Mouse (Mus musculus): Measurements from ENCODE around the gene Ifnk.

Ifnk gene

GRCm38 (mm10) chr4:35151756-35152155 is at the start of gene Ifnk:
Gene Ifnk (plus strand): TSS chr4:35152056.
- ATAC-seq (ENCODE audit: insufficient number of reproducible peaks, low FRiP score, low TSS enrichment): no peak

- no peak for ATAC-seq (ENCODE audit: insufficient number of reproducible peaks, low FRiP score, low TSS enrichment)
Observed at GRCm38 (mm10) chr4:35105115-35105773, 46.6 kb upstream of the Ifnk start.

GRCm38 (mm10) chr4:35112452-35112851 is 39.4 kb upstream of the Ifnk start:
- ATAC-seq (ENCODE audit: insufficient number of reproducible peaks, low FRiP score, low TSS enrichment): no peak

- ATAC-seq (ENCODE audit: insufficient number of reproducible peaks, low FRiP score, low TSS enrichment): no peak
Observed at GRCm38 (mm10) chr4:35113516-35114248, 38.2 kb upstream of the Ifnk start.

- ATAC-seq (ENCODE audit: insufficient number of reproducible peaks, low FRiP score, low TSS enrichment): no peak
Observed at GRCm38 (mm10) chr4:35114950-35115349, 36.9 kb upstream of the Ifnk start.

GRCm38 (mm10) chr4:35115933-35116332 is 35.9 kb upstream of the Ifnk start:
- ATAC-seq (ENCODE audit: insufficient number of reproducible peaks, low FRiP score, low TSS enrichment): no peak

- no peak for ATAC-seq (ENCODE audit: insufficient number of reproducible peaks, low FRiP score, low TSS enrichment)
Observed at GRCm38 (mm10) chr4:35117144-35117543, 34.7 kb upstream of the Ifnk start.

- ATAC-seq (ENCODE audit: insufficient number of reproducible peaks, low FRiP score, low TSS enrichment): no peak
Observed at GRCm38 (mm10) chr4:35118851-35119250, 33.0 kb upstream of the Ifnk start.

- ATAC-seq (ENCODE audit: insufficient number of reproducible peaks, low FRiP score, low TSS enrichment): no peak
Observed at GRCm38 (mm10) chr4:35120159-35120558, 31.7 kb upstream of the Ifnk start.

- ATAC-seq (ENCODE audit: insufficient number of reproducible peaks, low FRiP score, low TSS enrichment): no peak
Observed at GRCm38 (mm10) chr4:35120575-35120974, 31.3 kb upstream of the Ifnk start.

GRCm38 (mm10) chr4:35121060-35121459 is 30.8 kb upstream of the Ifnk start:
- no peak for ATAC-seq (ENCODE audit: insufficient number of reproducible peaks, low FRiP score, low TSS enrichment)

GRCm38 (mm10) chr4:35123087-35123486 is 28.8 kb upstream of the Ifnk start:
- no peak for ATAC-seq (ENCODE audit: insufficient number of reproducible peaks, low FRiP score, low TSS enrichment)

- no peak for ATAC-seq (ENCODE audit: insufficient number of reproducible peaks, low FRiP score, low TSS enrichment)
Observed at GRCm38 (mm10) chr4:35124027-35124426, 27.8 kb upstream of the Ifnk start.

- no peak for ATAC-seq (ENCODE audit: insufficient number of reproducible peaks, low FRiP score, low TSS enrichment)
Observed at GRCm38 (mm10) chr4:35125299-35125777, 26.5 kb upstream of the Ifnk start.

- no peak for ATAC-seq (ENCODE audit: insufficient number of reproducible peaks, low FRiP score, low TSS enrichment)
Observed at GRCm38 (mm10) chr4:35126776-35127175, 25.1 kb upstream of the Ifnk start.

GRCm38 (mm10) chr4:35127759-35128158 is 24.1 kb upstream of the Ifnk start:
- no peak for ATAC-seq (ENCODE audit: insufficient number of reproducible peaks, low FRiP score, low TSS enrichment)

GRCm38 (mm10) chr4:35130411-35130948 is 21.4 kb upstream of the Ifnk start:
- ATAC-seq (ENCODE audit: insufficient number of reproducible peaks, low FRiP score, low TSS enrichment): no peak

GRCm38 (mm10) chr4:35131592-35131991 is 20.3 kb upstream of the Ifnk start:
- no peak for ATAC-seq (ENCODE audit: insufficient number of reproducible peaks, low FRiP score, low TSS enrichment)

- ATAC-seq (ENCODE audit: insufficient number of reproducible peaks, low FRiP score, low TSS enrichment): no peak
Observed at GRCm38 (mm10) chr4:35133411-35133810, 18.4 kb upstream of the Ifnk start.

- no peak for ATAC-seq (ENCODE audit: insufficient number of reproducible peaks, low FRiP score, low TSS enrichment)
Observed at GRCm38 (mm10) chr4:35134846-35135611, 16.8 kb upstream of the Ifnk start.

- no peak for ATAC-seq (ENCODE audit: insufficient number of reproducible peaks, low FRiP score, low TSS enrichment)
Observed at GRCm38 (mm10) chr4:35135806-35136205, 16.1 kb upstream of the Ifnk start.

All from cerebellum, adult (tissue).